Mouse (Mus musculus): ENCODE data around the gene Podxl.

DNA sequence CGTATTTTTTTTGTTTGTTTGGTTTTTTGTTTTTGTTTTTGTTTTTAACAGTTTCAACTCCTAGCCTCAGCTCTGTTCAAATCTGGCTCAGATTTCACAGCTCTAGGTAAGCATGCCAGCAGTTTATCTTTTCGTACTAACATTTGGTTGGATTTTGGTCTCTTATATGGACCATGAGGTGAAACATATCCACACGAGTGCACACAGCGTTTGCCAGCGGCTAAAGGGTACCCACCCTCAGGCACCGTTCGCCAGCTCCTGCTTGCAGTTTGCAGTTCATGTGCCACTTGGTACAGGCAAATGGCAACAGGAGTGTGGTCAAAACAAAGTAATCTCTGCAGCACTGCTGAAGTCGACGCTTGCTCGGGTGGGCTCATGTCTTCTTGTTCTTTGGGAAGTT lies 63.9 kb downstream of the Podxl start:
- TF ChIP-seq EP300 (IDR thresholded peaks at IDR 0.05; ENCODE audit: low read depth), result no peak
- TF ChIP-seq CTCF (IDR thresholded peaks at IDR 0.05; ENCODE audit: low read depth), result no peak
